Comparison of ENCODE assay signal across 25 mouse cellular contexts in genomic region chr3:72619862-72620261, GRCm38 (mm10).
A peak's percentile ranks its signal among the peaks of the same experiment; 100 is the strongest.
DNase-seq lines count a peak whose midpoint lies in the region; ATAC-seq and TF ChIP-seq lines count a peak whose summit lies in the region.
"Had no signal": no experiment of that assay in that cellular context is flagged by ENCODE, and none has a peak within 500 bp of the region (broad histone marks: within the 10 kb centered on the region; RNA-seq: fewer than 3 reads in every experiment).

No protein-coding gene starts in this region.

- no peak overlapping the region for H3K4me3 ChIP-seq in embryonic facial prominence, embryonic 14.5 days (ENCODE audit: low read depth, low read length)
- no peak overlapping the region for H3K4me3 ChIP-seq in embryonic facial prominence, embryonic 10.5 days
- no peak overlapping the region for H3K4me3 ChIP-seq in midbrain, postnatal 0 days (ENCODE audit: low read depth, low read length)
- H3K4me3 ChIP-seq in midbrain, embryonic 10.5 days, result no peak overlapping the region
- H3K4me3 ChIP-seq: embryonic facial prominence, embryonic 13.5 days; erythroblast, embryonic 14.5 days; gastrocnemius, adult 2 months; heart, adult 2 months; heart, embryonic 12.5 days; limb, embryonic 12.5 days; liver, embryonic 15.5 days; midbrain, embryonic 15.5 days; stomach, embryonic 15.5 days had no signal

- ATAC-seq in embryonic facial prominence, embryonic 14.5 days (ENCODE audit: low read depth), result no peak
- ATAC-seq in frontal cortex, adult (ENCODE audit: low TSS enrichment), result peak; percentile 53; the same call in 1 of the 2 replicates
- ATAC-seq in midbrain, postnatal 0 days (ENCODE audit: low FRiP score), result no peak
- ATAC-seq: intestine, embryonic 16.5 days; midbrain, embryonic 15.5 days had no signal

- H3K4me1 ChIP-seq in embryonic facial prominence, embryonic 14.5 days (ENCODE audit: control insufficient read depth, insufficient read depth, low read length), result no peaks in the 10 kb centered on the region
- no peaks in the 10 kb centered on the region for H3K4me1 ChIP-seq in embryonic facial prominence, embryonic 10.5 days
- H3K4me1 ChIP-seq in midbrain, postnatal 0 days (ENCODE audit: insufficient read depth, low read length), result no peaks in the 10 kb centered on the region
- H3K4me1 ChIP-seq in midbrain, embryonic 10.5 days, result no peaks in the 10 kb centered on the region
- H3K4me1 ChIP-seq: embryonic facial prominence, embryonic 13.5 days; heart, embryonic 12.5 days; limb, embryonic 12.5 days; liver, embryonic 15.5 days; midbrain, embryonic 15.5 days; stomach, embryonic 15.5 days had no signal

- H3K27ac ChIP-seq in embryonic facial prominence, embryonic 14.5 days (replicated peaks; ENCODE audit: low read depth, low read length), result no peak overlapping the region
- no peak overlapping the region for H3K27ac ChIP-seq in embryonic facial prominence, embryonic 10.5 days (replicated peaks)
- no peak overlapping the region for H3K27ac ChIP-seq in midbrain, postnatal 0 days (ENCODE audit: low read depth, low read length)
- no peak overlapping the region for H3K27ac ChIP-seq in midbrain, embryonic 10.5 days (replicated peaks)
- H3K27ac ChIP-seq: embryonic facial prominence, embryonic 13.5 days; gastrocnemius, adult 2 months; heart, adult 2 months; kidney, postnatal 0 days; limb, embryonic 12.5 days; liver, embryonic 15.5 days; midbrain, embryonic 15.5 days; stomach, embryonic 15.5 days had no signal

- DNase-seq in embryonic facial prominence, embryonic 14.5 days (ENCODE audit: low spot score), result peak; percentile 0
- no peak for DNase-seq in embryonic facial prominence, embryonic 10.5 days (ENCODE audit: low spot score)
- DNase-seq in frontal cortex, postnatal 10 days (ENCODE audit: low spot score in 2 of 2), result no peak
- DNase-seq in midbrain, postnatal 0 days (ENCODE audit: low spot score), result peak; percentile 44
- no peak for DNase-seq in midbrain, embryonic 10.5 days (ENCODE audit: low spot score)
- DNase-seq: adrenal gland, postnatal 25 days; B cell, adult 2 months; gastrocnemius, adult 2 months; gastrocnemius, postnatal 36 days; heart, adult 2 months; kidney, adult 8-10 months; layer of hippocampus, adult 9-11 months; lung, embryonic 14.5 days; lung, postnatal 14 days; right cerebral cortex, postnatal 25 days had no signal

- H3K27me3 ChIP-seq in embryonic facial prominence, embryonic 14.5 days (replicated peaks; ENCODE audit: control insufficient read depth, insufficient read depth, low read length), result no peaks in the 10 kb centered on the region
- no peaks in the 10 kb centered on the region for H3K27me3 ChIP-seq in embryonic facial prominence, embryonic 10.5 days (replicated peaks; ENCODE audit: low read depth, poor library complexity, severe bottlenecking)
- H3K27me3 ChIP-seq in midbrain, postnatal 0 days (ENCODE audit: insufficient read depth, low read length), result no peaks in the 10 kb centered on the region
- no peaks in the 10 kb centered on the region for H3K27me3 ChIP-seq in midbrain, embryonic 10.5 days (ENCODE audit: low read depth, poor library complexity, severe bottlenecking)
- H3K27me3 ChIP-seq: embryonic facial prominence, embryonic 13.5 days; heart, embryonic 12.5 days; limb, embryonic 12.5 days; liver, embryonic 15.5 days; midbrain, embryonic 15.5 days; stomach, embryonic 15.5 days had no signal

- H3K36me3 ChIP-seq in embryonic facial prominence, embryonic 14.5 days (ENCODE audit: control insufficient read depth, insufficient read depth, low read length), result no peaks in the 10 kb centered on the region
- no peaks in the 10 kb centered on the region for H3K36me3 ChIP-seq in embryonic facial prominence, embryonic 10.5 days (replicated peaks)
- no peaks in the 10 kb centered on the region for H3K36me3 ChIP-seq in midbrain, postnatal 0 days (ENCODE audit: insufficient read depth, low read length)
- no peaks in the 10 kb centered on the region for H3K36me3 ChIP-seq in midbrain, embryonic 10.5 days
- H3K36me3 ChIP-seq: embryonic facial prominence, embryonic 13.5 days; heart, embryonic 12.5 days; limb, embryonic 12.5 days; liver, embryonic 15.5 days; midbrain, embryonic 15.5 days; stomach, embryonic 15.5 days had no signal

- no peak for TF ChIP-seq CTCF in midbrain, postnatal 0 days (IDR thresholded peaks at IDR 0.05)

- 64% methylated on average over 1 of the region's 1 CpGs for WGBS in embryonic facial prominence, embryonic 14.5 days
- 77% methylated on average over 1 of the region's 1 CpGs for WGBS in embryonic facial prominence, embryonic 10.5 days
- WGBS in midbrain, postnatal 0 days, result 85% methylated on average over 1 of the region's 1 CpGs
- WGBS in midbrain, embryonic 10.5 days, result 94% methylated on average over 1 of the region's 1 CpGs

- H3K9me3 ChIP-seq in embryonic facial prominence, embryonic 14.5 days (ENCODE audit: control insufficient read depth, low read length), result no peaks in the 10 kb centered on the region
- no peaks in the 10 kb centered on the region for H3K9me3 ChIP-seq in embryonic facial prominence, embryonic 10.5 days
- H3K9me3 ChIP-seq in midbrain, postnatal 0 days (ENCODE audit: low read length), result no peaks in the 10 kb centered on the region
- H3K9me3 ChIP-seq in midbrain, embryonic 10.5 days (replicated peaks), result no peaks in the 10 kb centered on the region
- H3K9me3 ChIP-seq: embryonic facial prominence, embryonic 13.5 days; heart, embryonic 12.5 days; limb, embryonic 12.5 days; liver, embryonic 15.5 days; midbrain, embryonic 15.5 days; stomach, embryonic 15.5 days had no signal

- H3K9ac ChIP-seq in embryonic facial prominence, embryonic 14.5 days (ENCODE audit: low read depth, low read length), result no peak overlapping the region
- no peak overlapping the region for H3K9ac ChIP-seq in midbrain, postnatal 0 days (replicated peaks; ENCODE audit: low read length, poor library complexity, severe bottlenecking)
- H3K9ac ChIP-seq: embryonic facial prominence, embryonic 13.5 days; heart, embryonic 12.5 days; limb, embryonic 12.5 days; liver, embryonic 15.5 days; lung, embryonic 14.5 days; midbrain, embryonic 15.5 days; stomach, embryonic 15.5 days had no signal

- H3K4me2 ChIP-seq in embryonic facial prominence, embryonic 14.5 days (ENCODE audit: low read depth, low read length), result no peak overlapping the region
- no peak overlapping the region for H3K4me2 ChIP-seq in midbrain, postnatal 0 days (ENCODE audit: low read depth, low read length, poor library complexity, severe bottlenecking)
- H3K4me2 ChIP-seq: embryonic facial prominence, embryonic 13.5 days; heart, embryonic 12.5 days; limb, embryonic 12.5 days; liver, embryonic 15.5 days; lung, embryonic 14.5 days; midbrain, embryonic 15.5 days; stomach, embryonic 15.5 days had no signal

Comparison
In these comparisons a context has a peak if more than half of its experiments do, and no peak if none do; other contexts are left out.
1. DNase-seq: peak in embryonic facial prominence, embryonic 14.5 days (single experiment) and midbrain, postnatal 0 days (single experiment); none in embryonic facial prominence, embryonic 10.5 days (single experiment), frontal cortex, postnatal 10 days (0 of 2) and midbrain, embryonic 10.5 days (single experiment).